Mouse (Mus musculus) monocyte, adult 2 months (primary cell): ENCODE data around the gene Cdipt.

ENCODE experiments used
- DNase-seq, 2 experiments: peaks; one replicate each; pipeline ENCODE4 v3.0.0; 2022; ENCODE audit warnings: low spot score in 2 of 2, low read depth in 1 of 2

Cdipt gene

GRCm38 (mm10) chr7:126975493-126975892, 221 bp upstream of the Cdipt start:
- peak in 1 of 2 experiments; percentile 30 for DNase-seq

DNA sequence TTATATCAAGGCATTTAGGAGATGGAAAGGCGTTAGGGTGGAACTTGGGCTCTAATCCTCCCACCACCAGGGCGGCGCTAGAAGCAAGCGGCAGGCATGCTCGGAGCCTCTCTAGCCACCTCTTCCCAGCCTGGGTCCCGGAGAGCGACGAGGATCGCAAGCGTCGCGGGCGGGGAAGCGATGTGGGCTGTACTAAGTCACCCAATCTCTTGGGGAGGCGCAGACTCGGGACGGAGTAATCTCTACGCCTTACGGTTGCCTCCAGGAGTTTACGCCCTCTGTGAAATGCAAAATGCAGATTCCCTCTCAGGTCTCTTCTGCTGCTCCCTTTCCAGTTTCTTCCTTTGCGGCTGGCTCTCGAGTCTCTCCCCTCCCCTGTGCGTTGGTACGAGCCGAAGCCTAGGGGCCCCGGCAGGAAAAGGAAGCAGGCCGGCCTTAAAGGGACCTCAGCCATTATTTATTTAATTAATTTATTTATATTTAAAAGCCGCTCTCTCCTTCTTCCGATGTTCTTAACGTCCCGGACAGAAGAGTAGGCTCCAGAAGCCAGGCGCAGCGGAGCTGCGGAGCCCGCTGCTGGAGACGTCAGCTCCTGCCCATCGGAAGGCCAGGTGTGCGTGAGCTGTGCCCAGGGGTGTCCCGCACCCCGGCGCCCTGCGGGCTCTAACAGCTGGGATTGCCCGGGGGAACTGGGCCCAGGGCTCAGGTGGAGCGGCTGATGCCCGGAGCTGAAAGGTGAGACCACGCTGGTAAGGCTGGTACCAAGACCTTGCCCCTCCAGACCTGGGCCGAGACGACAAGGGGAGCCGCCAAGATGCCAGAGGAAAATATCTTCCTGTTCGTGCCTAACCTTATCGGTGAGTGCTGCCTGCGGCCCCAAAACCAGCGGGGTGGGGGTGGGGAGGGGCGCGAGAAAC, 494 bp downstream of the Cdipt start, which contains the start of gene Cdiptos:
TSS of gene Cdiptos (minus strand) at position 149 of the 917 bp plus-strand sequence.
- DNase-seq: peak; percentile 88 to 91

- DNase-seq: no peak
Measured at GRCm38 (mm10) chr7:126976878-126977459, 1.3 kb downstream of the Cdipt start.

- DNase-seq: no peak
Measured at GRCm38 (mm10) chr7:126978841-126979240, 3.1 kb downstream of the Cdipt start.

DNA sequence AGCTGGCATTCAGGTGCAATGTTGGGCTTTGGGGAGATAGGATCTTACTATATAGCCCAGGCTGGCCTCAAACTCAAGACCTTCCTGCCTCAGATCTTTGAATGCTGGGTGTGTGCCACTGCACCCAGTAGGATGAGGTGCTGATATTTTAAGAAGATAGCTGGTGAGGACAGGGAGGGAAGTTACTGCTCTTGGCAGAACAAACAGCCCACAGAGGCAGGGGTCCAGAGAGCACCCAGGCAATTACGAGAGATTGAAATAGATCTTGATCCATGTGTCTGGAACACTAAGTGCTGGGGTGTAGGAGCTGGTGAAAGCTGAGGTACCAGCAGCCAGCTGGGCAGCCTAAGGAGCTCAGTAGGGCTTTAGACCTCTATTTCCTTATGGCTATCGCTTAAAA, 5.9 kb downstream of the Cdipt start:
- no peak for DNase-seq

- DNase-seq: no peak
Measured at GRCm38 (mm10) chr7:126982054-126982453, 6.3 kb downstream of the Cdipt start.

GRCm38 (mm10) chr7:126983113-126983512, 7.4 kb downstream of the Cdipt start:
- DNase-seq: no peak

GRCm38 (mm10) chr7:126984667-126985444, 9.1 kb downstream of the Cdipt start:
- DNase-seq: no peak

DNA sequence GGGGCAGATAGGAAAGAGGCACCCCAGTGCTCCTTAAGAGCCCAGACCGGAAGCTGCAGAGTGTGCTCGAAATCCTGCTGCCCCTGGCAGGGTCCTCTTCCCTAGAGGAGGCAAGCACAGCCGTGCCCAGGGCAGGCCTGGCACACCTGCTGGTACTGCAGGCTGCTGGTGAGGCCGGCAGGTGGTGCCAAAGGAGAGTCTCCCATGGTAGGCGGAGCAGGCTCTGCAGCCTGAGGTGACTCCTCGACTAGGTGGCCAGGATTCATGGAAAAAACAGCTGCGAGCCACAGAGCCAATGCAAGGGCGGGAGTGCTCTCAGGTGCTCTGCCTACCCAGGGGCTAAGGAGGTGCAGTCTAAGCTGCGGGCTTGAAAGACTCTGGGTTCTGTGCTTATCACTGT, 10.6 kb downstream of the Cdipt start:
- no peak for DNase-seq

DNA sequence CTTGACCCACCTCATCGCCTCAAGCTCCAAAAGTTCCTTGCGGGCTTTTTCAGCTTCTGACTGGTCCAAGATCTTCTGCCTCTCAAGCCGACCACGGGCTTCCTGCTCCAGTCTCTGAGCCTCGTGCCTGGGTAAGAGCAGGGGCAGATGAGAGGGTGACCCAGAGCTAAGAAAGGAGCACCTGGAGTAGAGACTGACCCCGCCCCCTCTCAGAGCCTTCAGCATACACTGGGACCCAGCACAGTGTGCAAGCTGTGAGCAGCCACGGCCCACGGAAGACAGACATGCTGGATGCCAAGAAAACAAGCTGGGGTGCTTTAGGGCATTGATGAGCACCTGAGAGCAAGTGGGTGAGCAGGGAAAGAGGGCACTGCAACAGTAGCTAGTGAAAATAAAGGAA, 13.1 kb downstream of the Cdipt start:
- no peak for DNase-seq

DNA sequence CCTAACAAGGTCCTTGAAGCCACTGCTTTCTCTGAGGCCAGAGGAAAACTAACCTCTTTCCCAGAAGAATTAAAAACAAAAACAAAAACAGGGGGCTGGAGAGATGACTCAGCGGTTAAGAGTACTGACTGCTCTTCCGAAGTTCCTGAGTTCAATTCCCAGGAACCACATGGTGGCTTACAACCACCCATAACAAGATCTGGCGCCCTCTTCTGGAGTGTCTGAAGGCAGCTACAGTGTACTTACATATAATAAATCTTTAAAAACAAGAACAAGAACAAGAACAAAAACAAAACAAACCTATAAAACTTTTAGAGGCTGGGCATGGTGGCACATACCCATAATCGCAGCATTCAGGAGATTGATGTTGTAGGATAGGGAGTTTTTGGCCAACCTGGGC, 20.7 kb downstream of the Cdipt start:
- DNase-seq: no peak

- no peak for DNase-seq
Measured at GRCm38 (mm10) chr7:126999568-126999967, 23.9 kb downstream of the Cdipt start.

GRCm38 (mm10) chr7:127003620-127004019, 27.9 kb downstream of the Cdipt start:
- no peak for DNase-seq

DNA sequence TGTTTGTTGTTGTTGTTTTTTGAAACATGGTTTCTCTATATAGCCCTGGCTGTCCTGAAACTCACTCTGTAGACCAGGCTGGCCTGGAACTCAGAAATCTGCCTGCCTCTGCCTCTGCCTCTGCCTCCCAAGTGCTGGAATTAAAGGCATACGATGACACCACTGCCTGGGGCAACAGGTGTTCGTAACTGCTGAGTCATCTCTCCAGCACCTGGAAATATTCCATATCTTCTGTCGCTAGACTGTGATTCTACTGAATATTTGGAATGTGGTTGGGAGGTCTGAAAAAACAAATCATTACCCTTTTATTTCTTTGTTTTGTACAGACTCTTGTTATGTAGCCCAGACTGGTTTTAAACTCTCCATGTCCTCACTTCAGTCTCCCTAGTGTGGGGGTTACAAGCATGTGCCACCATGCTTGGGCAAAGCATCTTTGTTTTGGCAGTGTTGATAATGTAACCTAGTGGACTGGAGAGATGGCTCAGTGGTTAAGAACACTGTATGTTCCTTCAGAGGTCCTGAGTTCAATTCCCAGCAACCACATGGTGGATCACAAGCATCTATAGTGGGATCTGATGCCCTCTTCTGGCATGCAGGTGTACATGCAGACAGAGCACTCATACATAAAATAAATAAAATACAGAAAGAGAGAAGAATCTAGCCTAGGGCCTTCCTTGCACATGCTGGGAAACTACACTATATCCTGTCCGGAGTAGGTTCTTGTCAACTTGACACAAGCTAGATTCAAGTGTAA, 28.6 kb downstream of the Cdipt start:
- DNase-seq: no peak

- DNase-seq: no peak
Measured at GRCm38 (mm10) chr7:127007313-127008024, 31.8 kb downstream of the Cdipt start.

- peak; percentile 64 to 73 for DNase-seq
Measured at GRCm38 (mm10) chr7:127008239-127009019, 32.7 kb downstream of the Cdipt start.

DNA sequence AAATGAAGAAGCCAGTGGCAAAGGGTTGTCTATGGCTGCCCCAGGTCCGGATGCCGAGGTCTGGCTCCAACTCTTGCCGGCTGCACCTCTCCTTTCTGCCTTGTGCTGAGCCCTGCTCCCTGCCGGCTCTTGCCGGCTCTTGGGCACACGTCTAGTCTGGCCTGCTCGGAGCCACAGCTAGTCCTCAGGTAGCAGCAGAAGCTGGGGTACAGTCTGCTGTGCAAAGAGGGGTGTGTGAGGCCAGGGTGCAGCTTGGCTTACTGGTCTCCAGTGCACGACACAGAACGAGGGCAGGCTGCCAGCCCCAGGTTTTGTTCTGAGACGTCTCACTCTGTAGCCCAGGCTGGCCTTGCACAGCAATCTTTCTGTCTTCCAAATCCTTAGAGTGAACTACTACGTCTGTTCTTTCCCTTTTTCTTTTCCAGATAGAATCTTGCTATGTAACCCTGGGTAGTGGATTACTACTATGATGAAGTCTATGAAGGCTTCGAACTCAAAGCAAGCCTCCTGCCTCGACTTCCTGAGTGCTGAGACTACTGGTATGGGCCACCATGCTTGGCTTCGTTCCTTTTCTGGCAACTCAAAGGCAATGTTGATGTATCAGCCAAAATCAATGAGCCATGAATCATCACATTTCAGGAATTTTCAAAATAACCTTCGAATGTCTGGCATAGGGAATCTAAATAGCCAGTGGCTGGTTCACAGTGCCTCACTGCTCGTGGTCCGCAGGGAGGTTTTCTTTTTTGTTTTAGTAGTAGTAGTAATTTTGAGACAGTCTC, 33.8 kb downstream of the Cdipt start:
- no peak for DNase-seq

DNA sequence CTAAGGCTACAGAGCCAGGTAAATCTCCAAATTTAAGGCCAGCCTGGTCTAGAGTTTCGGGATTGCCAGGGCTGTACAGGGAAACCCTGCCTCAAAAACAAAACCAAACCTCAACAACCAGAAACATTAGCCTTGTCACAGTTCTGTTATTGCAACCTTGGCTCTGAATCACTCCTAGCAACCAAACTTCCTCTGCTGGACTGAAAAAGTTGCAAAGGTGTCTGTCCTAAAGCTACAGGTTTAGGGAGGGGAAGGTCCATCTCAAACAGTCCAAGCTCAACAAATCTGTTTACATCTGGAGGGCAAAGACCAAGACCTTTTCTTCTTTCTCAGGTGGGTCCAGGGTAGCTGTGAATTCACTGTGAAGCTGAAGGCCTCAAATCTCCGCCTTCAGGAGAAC, 35.3 kb downstream of the Cdipt start:
- DNase-seq: no peak

GRCm38 (mm10) chr7:127011717-127012116, 36.0 kb downstream of the Cdipt start:
- no peak for DNase-seq
